Mouse (Mus musculus) ES-E14 (cell line): ENCODE data around the gene Pbx2.

ENCODE experiments used
- CHD2 ChIP-seq: IDR thresholded peaks from 2 replicates; pipeline ENCODE4 v1.6.1; 2014; ENCODE audit warnings: mild to moderate bottlenecking, low read depth, low read length, inconsistent platforms
- HCFC1 ChIP-seq: IDR thresholded peaks from 2 replicates; pipeline ENCODE4 v1.6.1; 2012; ENCODE audit warnings: low read length, inconsistent platforms, borderline replicate concordance; ENCODE audit not compliant: insufficient read depth
- ZNF384 ChIP-seq: IDR thresholded peaks from 2 replicates; pipeline ENCODE4 v1.6.1; 2012; ENCODE audit warnings: low read depth, low read length, inconsistent platforms

- TF ChIP-seq ZNF384 (no peak), CHD2 (no peak), HCFC1 (no peak)
Measured at GRCm38 (mm10) chr17:34613830-34614229, 22.8 kb downstream of the Pbx2 start.
